Mouse (Mus musculus) mature B cell (primary cell): Measurements from ENCODE around the gene Tex101.
"Not testable (repeated sequence)": the region's sequence is repeated elsewhere in the genome, so short reads cannot be mapped to it uniquely, and the experiment has no call there.

Experiments
- in situ Hi-C: fragments of 300-500 bp; cut with MboI; formaldehyde crosslinking; loops from 2 replicates; pipeline ENCODE4 v1.14.3; 2019

The Tex101 gene

GRCm38 (mm10) chr7:24636264-24636663, 40.2 kb downstream of the Tex101 start, which contains the start of gene Lypd3:
Gene Lypd3, plus strand, starts transcription at chr7:24636550.
- in situ Hi-C loops = no loop called here

DNA sequence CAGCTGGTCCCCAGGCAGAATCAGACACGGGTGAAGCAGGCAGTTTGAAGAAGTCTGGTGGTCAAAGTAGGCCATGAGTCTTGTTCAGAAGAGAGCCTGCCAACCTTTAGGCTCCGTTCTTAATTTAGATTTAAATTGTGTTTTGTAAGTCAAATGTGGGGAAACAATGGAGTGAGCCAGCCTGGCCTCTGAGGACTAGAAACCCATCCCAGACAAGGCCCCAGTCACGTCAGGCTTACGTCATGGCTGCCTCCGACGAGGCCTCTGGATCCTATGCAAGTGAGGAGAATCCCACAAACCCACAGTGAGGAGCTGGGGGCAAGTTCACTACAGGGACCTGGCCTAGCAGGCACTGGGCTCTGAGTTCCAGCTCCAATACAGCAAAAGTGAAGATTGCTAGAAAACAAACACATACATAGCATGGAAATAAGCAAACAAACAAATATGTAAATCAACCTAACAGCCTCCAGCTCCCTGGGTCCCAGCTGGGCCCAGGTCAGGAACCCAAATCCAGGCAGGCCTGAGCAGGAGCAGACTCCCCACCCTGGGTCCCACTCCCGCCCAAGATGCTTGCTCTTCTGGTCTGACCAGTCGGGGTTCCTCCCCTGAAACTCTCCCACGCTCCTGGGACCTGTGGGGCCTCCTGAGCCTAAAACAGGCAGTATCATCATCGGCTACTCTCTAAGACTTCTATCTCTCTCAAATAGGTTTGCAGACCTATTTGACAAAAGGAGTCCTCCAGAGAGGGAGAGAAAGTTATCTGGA, 46.2 kb downstream of the Tex101 start:
- in situ Hi-C loops = no loop called here

DNA sequence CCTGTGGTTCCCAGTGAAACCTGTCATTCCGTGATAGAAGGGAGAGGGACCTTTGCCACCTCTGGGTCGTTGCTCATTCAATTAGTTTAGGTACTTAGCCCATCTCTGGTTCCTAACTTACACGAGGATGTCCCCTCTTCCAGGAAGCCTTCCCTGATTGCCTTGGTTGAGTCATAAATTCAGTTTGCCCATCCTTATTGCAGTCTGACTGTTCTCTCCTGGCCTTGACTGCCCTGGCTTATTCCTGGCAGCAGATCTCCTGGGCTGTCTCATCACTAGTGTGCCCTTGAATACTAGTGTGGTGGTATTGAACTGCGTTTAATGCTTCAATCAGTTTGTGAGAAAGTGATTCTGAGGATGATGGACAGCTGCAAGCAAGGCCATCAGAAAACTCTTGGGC, 46.8 kb downstream of the Tex101 start:
- in situ Hi-C loops = no loop called here

- in situ Hi-C loops = no loop called here
Observed at GRCm38 (mm10) chr7:24628685-24629610, 47.5 kb downstream of the Tex101 start.

DNA sequence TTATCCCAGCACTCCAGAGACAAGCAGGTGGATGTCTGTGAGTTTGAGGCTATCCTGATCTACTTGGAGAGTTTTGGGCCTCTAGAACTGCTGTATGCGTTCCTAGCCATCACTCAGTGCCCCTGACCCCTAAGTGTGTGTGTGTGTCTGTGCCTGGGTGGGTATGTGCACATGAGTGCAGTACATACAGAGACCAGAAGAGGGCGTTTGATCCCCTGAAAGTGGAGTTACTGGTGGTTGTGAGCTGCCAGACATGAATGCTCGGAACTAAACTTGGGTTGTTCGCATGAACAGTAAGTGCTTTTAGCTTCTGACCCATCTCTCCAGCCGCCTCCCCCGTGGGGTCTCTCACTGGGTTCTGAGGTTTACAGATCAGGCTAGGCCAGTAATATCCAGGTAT, 53.5 kb downstream of the Tex101 start:
- in situ Hi-C loops = no loop called here

- in situ Hi-C loops = no loop called here
Observed at GRCm38 (mm10) chr7:24621193-24621592, 55.3 kb downstream of the Tex101 start.

DNA sequence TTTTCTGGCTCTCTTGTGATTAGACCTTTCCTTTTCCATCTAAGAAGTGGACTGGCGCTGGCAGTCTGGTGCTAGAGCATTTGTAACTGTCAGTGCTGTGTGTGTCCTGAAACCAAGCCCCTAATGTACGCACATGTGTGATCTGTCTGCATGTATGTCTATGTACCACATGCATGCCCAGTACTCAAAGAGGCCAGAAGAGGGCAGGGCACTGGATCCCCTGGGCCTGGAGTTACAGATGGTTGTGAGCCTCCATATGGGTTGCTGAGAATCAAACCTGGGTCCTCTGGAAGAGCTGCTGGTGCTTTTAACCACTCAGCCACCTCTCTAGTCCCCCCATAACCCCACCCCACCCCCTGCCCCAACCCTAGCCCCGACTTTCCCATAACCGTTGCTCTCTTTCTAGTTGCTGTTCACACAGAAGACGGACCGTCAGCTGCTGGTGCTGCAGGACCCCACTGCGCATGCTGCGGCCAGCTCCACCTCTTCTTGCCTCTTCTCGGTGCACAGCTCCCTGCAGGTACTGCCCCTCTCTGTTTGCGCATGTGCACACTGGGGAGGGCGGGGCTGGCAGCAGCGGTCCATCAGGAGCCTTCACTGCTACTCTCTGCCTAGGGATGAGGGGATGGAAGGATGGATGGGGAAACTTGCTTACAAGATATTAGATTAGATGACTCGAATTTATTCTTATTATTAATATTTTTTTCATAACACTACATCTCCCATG, 56.6 kb downstream of the Tex101 start:
- in situ Hi-C loops = no loop called here

DNA sequence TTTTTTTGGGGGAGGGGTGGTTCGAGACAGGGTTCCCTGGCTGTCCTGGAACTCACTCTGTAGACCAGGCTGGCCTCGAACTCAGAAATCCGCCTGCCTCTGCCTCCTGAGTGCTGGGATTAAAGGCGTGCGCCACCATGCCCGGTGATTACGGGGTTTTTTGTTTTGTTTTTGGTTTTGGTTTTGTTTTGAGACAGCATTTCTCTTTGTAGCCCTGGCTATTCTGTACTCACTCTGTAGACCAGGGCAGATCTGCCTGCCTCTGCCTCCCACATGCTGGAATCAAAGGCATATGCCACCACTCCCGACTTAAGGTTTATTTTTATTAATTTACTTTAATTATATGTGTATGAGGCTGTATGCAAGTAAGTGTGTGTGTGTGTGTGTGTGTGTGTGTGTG, 58.1 kb downstream of the Tex101 start:
- in situ Hi-C loops = not testable (repeated sequence)
